Mouse (Mus musculus) liver, postnatal 0 days (tissue): ENCODE measurements around the gene Sh3d19.

ENCODE experiments used
- CTCF ChIP-seq: sonication (generic); IDR thresholded peaks from 2 replicates; pipeline ENCODE4 v1.5.1; 2016; ENCODE audit warnings: antibody characterized with exemption, low read depth
- EP300 ChIP-seq: IDR thresholded peaks from 2 replicates; pipeline ENCODE4 v1.6.1; 2016; ENCODE audit warnings: antibody characterized with exemption, low read depth, mild to moderate bottlenecking

- TF ChIP-seq CTCF (no peak), EP300 (0 out of 2 replicates have a peak, but pooled peaks have one; percentile 33)
These were observed 152.4 kb downstream of the Sh3d19 start for GRCm38 (mm10) chr3:86123251-86123746.
